Comparison of ENCODE assay signal across 9 mouse cellular contexts in the genomic region with DNA sequence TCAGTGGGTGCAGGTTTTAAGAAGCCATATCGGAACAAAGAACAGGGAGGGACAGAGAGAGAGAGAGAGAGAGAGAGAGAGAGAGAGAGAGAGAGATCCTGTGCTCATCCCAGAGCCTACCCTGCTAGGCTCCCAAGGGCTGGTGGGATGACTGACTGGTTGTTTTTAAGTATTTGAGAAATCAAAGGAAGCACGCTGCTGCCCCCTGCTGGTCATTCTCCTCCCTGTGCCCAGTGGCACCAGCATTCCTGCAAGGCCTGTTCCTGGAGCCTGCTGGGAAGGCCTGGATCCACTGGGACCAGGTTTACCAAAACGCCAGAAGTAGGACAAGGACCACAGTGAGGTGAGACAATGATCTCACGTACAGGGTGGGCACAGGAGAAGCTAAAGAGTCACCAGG. TPM values are rescaled to one million over a fixed set of nuclear protein-coding genes. Genes with fewer than 3 reads are reported as not detected.
DNase-seq lines count a peak whose midpoint lies in the region; ATAC-seq and TF ChIP-seq lines count a peak whose summit lies in the region.
"Had no signal": no experiment of that assay in that cellular context is flagged by ENCODE, and none has a peak within 500 bp of the region (broad histone marks: within the 10 kb centered on the region; RNA-seq: fewer than 3 reads in every experiment).

No protein-coding gene starts in this region.

- peak; percentile 86 for DNase-seq in midbrain, embryonic 10.5 days (ENCODE audit: low spot score)
- peak; percentile 89 to 96 for DNase-seq in cerebellum, adult 2 months
- peak; percentile 88 to 99 for DNase-seq in frontal cortex, adult 2 months (ENCODE audit: extremely low spot score in 1 of 2, low spot score in 1 of 2)
- DNase-seq in induced T-regulatory cell, adult 2 months (ENCODE audit: low read depth) = peak; percentile 68
- peak; percentile 95 for DNase-seq in left cerebral cortex, postnatal 4 days
- peak; percentile 68 for DNase-seq in ovary, adult 18-20 months (ENCODE audit: low spot score)
- peak; percentile 38 for DNase-seq in thymus, postnatal 0 days (ENCODE audit: low spot score)

- no peaks in the 10 kb centered on the region for H3K9me3 ChIP-seq in midbrain, embryonic 10.5 days (replicated peaks)
- H3K9me3 ChIP-seq in midbrain, embryonic 15.5 days = no peaks in the 10 kb centered on the region

- no peak overlapping the region for H3K4me2 ChIP-seq in midbrain, embryonic 15.5 days

- intact Hi-C loops in left cerebral cortex, postnatal 4 days (cut with DNase I) = loop anchor here (1.0 to 10.0 kb wide), 4 partner anchors 215 to 855 kb away; no protein-coding TSS in a partner anchor

- H3K27ac ChIP-seq in midbrain, embryonic 10.5 days (replicated peaks) = no peak overlapping the region
- H3K27ac ChIP-seq in midbrain, embryonic 15.5 days = no peak overlapping the region
- no peak overlapping the region for H3K27ac ChIP-seq in cerebellum, adult 2 months (ENCODE audit: insufficient read depth, low read length)

- peaks cover 12% of the 10 kb centered on the region for H3K4me1 ChIP-seq in midbrain, embryonic 10.5 days
- peaks cover 19% of the 10 kb centered on the region for H3K4me1 ChIP-seq in midbrain, embryonic 15.5 days
- peaks cover 28% of the 10 kb centered on the region for H3K4me1 ChIP-seq in cerebellum, adult 2 months (ENCODE audit: control insufficient read depth, insufficient read depth, low read length)

- no peak overlapping the region for H3K4me3 ChIP-seq in midbrain, embryonic 10.5 days
- H3K4me3 ChIP-seq in midbrain, embryonic 15.5 days = no peak overlapping the region
- no peak overlapping the region for H3K4me3 ChIP-seq in cerebellum, adult 2 months (replicated peaks; ENCODE audit: insufficient read depth, low read depth, low read length)
- H3K4me3 ChIP-seq: erythroblast, embryonic 14.5 days had no signal

- H3K36me3 ChIP-seq in midbrain, embryonic 10.5 days = no peaks in the 10 kb centered on the region
- no peaks in the 10 kb centered on the region for H3K36me3 ChIP-seq in midbrain, embryonic 15.5 days (replicated peaks)

- no peak for TF ChIP-seq POLR2A in cerebellum, adult 2 months (IDR thresholded peaks at IDR 0.05; ENCODE audit: borderline replicate concordance, insufficient read depth, low read length)

- H3K9ac ChIP-seq in midbrain, embryonic 15.5 days = no peak overlapping the region

- TF ChIP-seq CTCF in cerebellum, adult 2 months (IDR thresholded peaks at IDR 0.05; ENCODE audit: borderline replicate concordance, insufficient read depth, low read depth, low read length) = peak; percentile 92

- 23% methylated on average over 4 of the region's 4 CpGs for WGBS in midbrain, embryonic 10.5 days
- 23% methylated on average over 4 of the region's 4 CpGs for WGBS in midbrain, embryonic 15.5 days
- 11% methylated on average over 4 of the region's 4 CpGs for WGBS in cerebellum, adult 2 months

- H3K27me3 ChIP-seq in midbrain, embryonic 10.5 days (ENCODE audit: low read depth, poor library complexity, severe bottlenecking) = no peaks in the 10 kb centered on the region
- no peaks in the 10 kb centered on the region for H3K27me3 ChIP-seq in midbrain, embryonic 15.5 days (replicated peaks)
- H3K27me3 ChIP-seq in cerebellum, adult 2 months (ENCODE audit: control insufficient read depth, insufficient read depth, low read length) = no peaks in the 10 kb centered on the region

- no peak for ATAC-seq in midbrain, embryonic 15.5 days (replicated peaks)

RNA-seq across cellular contexts. Expression of gene Ppp1r26, which starts 26.7 kb away (rescaled TPM):
- polyA plus RNA-seq in midbrain, embryonic 10.5 days (2016; fragmentation: Nextera tagmentation; extraction: Ambion mirVana) = 4.9 and 5.5 TPM in 2 replicates
- 20.2 and 20.3 TPM in 2 replicates for polyA plus RNA-seq in midbrain, embryonic 15.5 days (2015; fragmentation: Nextera tagmentation; extraction: Ambion mirVana)
- polyA plus RNA-seq in cerebellum, adult 2 months (2012; rRNA removed) = 11.5 and 12.4 TPM in 2 replicates
- polyA plus RNA-seq in frontal cortex, adult 2 months (2012; rRNA removed) = 13.0 and 15.0 TPM in 2 replicates
- 10 to 100 TPM; 35.8 to 36.2 TPM for total RNA-seq in left cerebral cortex, postnatal 4 days (2021)
- polyA plus RNA-seq in thymus, postnatal 0 days (2015; fragmentation: Nextera tagmentation; extraction: Ambion mirVana) = 0.16 and 0.24 TPM in 2 replicates
- polyA plus RNA-seq: erythroblast, embryonic 14.5 days had no signal

RNA-seq across cellular contexts. Expression of gene 1700007K13Rik, which starts 46.2 kb away (rescaled TPM):
- 0.94 and 1.1 TPM in 2 replicates for polyA plus RNA-seq in midbrain, embryonic 10.5 days (2016; fragmentation: Nextera tagmentation; extraction: Ambion mirVana)
- polyA plus RNA-seq in midbrain, embryonic 15.5 days (2015; fragmentation: Nextera tagmentation; extraction: Ambion mirVana) = 2.4 and 2.9 TPM in 2 replicates
- 4.0 TPM in 2 replicates for polyA plus RNA-seq in cerebellum, adult 2 months (2012; rRNA removed)
- polyA plus RNA-seq in frontal cortex, adult 2 months (2012; rRNA removed) = 2.4 and 3.5 TPM in 2 replicates
- 1 to 10 TPM; 2.1 to 2.6 TPM for total RNA-seq in left cerebral cortex, postnatal 4 days (2021)
- polyA plus RNA-seq in thymus, postnatal 0 days (2015; fragmentation: Nextera tagmentation; extraction: Ambion mirVana) = 0.57 and 1.3 TPM in 2 replicates
- polyA plus RNA-seq: erythroblast, embryonic 14.5 days had no signal

RNA-seq across cellular contexts. Expression of gene Mrps2, which starts 48.0 kb away (rescaled TPM):
- polyA plus RNA-seq in midbrain, embryonic 10.5 days (2016; fragmentation: Nextera tagmentation; extraction: Ambion mirVana) = 61.4 and 67.8 TPM in 2 replicates
- polyA plus RNA-seq in midbrain, embryonic 15.5 days (2015; fragmentation: Nextera tagmentation; extraction: Ambion mirVana) = 49.7 and 51.4 TPM in 2 replicates
- 43.2 and 44.5 TPM in 2 replicates for polyA plus RNA-seq in cerebellum, adult 2 months (2012; rRNA removed)
- polyA plus RNA-seq in frontal cortex, adult 2 months (2012; rRNA removed) = 34.7 and 37.4 TPM in 2 replicates
- 10 to 100 TPM; 38.5 to 39.2 TPM for total RNA-seq in left cerebral cortex, postnatal 4 days (2021)
- polyA plus RNA-seq in thymus, postnatal 0 days (2015; fragmentation: Nextera tagmentation; extraction: Ambion mirVana) = 34.4 and 39.5 TPM in 2 replicates

Comparison
In these comparisons a context has a peak if more than half of its experiments do, and no peak if none do; other contexts are left out.
1. DNase-seq: peak in every context shown above with its lines; median percentile 95 in left cerebral cortex, postnatal 4 days; 94 in frontal cortex, adult 2 months; 92 in cerebellum, adult 2 months; 86 in midbrain, embryonic 10.5 days; 68 in induced T-regulatory cell, adult 2 months; 68 in ovary, adult 18-20 months; 38 in thymus, postnatal 0 days.